Mouse (Mus musculus) heart, adult 2 months (tissue): ENCODE measurements at regions not wholly inside any gene's neighbourhood (a gene's known extent, or its start where the extent isn't known, plus 50 kb on each side); places are given as distances from the start of the nearest gene placed in this dataset.

Source experiments
- DNase-seq, 2 experiments: peaks; one replicate each; pipeline ENCODE4 v3.0.0; 2021
- H3K27ac ChIP-seq: fragments of 200-600 bp; 2 replicates; pipeline ENCODE4 v1.8.1; 2022
- H3K27me3 ChIP-seq: fragments of 200-500 bp; 2 replicates; pipeline ENCODE4 v1.6.1; 2012; ENCODE audit warnings: mild to moderate bottlenecking, low read length, inconsistent platforms, mixed read lengths; ENCODE audit not compliant: control insufficient read depth, insufficient read depth
- H3K36me3 ChIP-seq: fragments of 200-500 bp; 2 replicates; pipeline ENCODE4 v1.6.1; 2012; ENCODE audit warnings: low read length, inconsistent platforms; ENCODE audit not compliant: control insufficient read depth, insufficient read depth
- H3K4me1 ChIP-seq: fragments of 200-500 bp; 2 replicates; pipeline ENCODE4 v1.6.1; 2011; ENCODE audit warnings: low read length; ENCODE audit not compliant: control insufficient read depth, insufficient read depth
- H3K4me3 ChIP-seq: fragments of 200-600 bp; 2 replicates; pipeline ENCODE4 v1.8.1; 2022
- H3K79me2 ChIP-seq: fragments of 200-500 bp; replicated peaks from 2 replicates; pipeline ENCODE4 v1.6.1; 2012; ENCODE audit warnings: mild to moderate bottlenecking, inconsistent platforms, low read length, moderate library complexity, mixed read lengths; ENCODE audit not compliant: control insufficient read depth, insufficient read depth
- H3K9ac ChIP-seq: fragments of 200-500 bp; 2 replicates; pipeline ENCODE4 v1.6.1; 2012; ENCODE audit warnings: low read depth, mild to moderate bottlenecking, control low read depth, inconsistent platforms, low read length, mixed read lengths
- CTCF ChIP-seq: fragments of 200-600 bp; IDR thresholded peaks from 2 replicates; pipeline ENCODE4 v1.8.1; 2022; ENCODE audit warnings: antibody characterized with exemption, mild to moderate bottlenecking, moderate library complexity
- EP300 ChIP-seq: fragments of 200-500 bp; IDR thresholded peaks from 2 replicates; pipeline ENCODE4 v1.6.1; 2011; ENCODE audit warnings: low read depth, low read length, control low read depth; ENCODE audit not compliant: insufficient read depth
- POLR2A ChIP-seq: fragments of 200-500 bp; IDR thresholded peaks from 2 replicates; pipeline ENCODE4 v1.6.1; 2011; ENCODE audit warnings: mild to moderate bottlenecking, low read depth, low read length, control low read depth; ENCODE audit not compliant: insufficient read depth
- WGBS: fragments of 180-500 bp; shearing (Covaris S2); methylation state at CpG from one replicate; pipeline ENCODE4 v1.1.7; 2018; 5-methylcytosine and 5-hydroxymethylcytosine counted together
- intact Hi-C: fragments of 180-260 bp; cut with DNase I; formaldehyde crosslinking; loops from one replicate; pipeline ENCODE4 v1.15.1; 2025

DNA sequence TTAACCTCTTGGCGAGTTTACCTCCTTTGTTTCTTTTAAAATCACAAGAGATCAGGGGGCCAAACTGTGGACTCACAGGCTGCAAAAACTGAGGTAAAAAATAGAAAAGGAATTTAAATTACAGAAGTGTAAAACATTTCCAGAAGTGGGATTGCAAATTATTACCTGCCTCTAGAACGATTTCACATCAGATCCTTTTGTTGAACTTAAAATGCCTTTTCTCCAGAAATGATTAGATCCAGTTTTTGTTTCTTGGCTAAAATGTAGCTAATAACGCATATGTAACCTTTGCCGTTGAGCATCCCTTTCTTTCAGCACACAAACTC lies 108.8 kb upstream of the Zeb2 start:
- Histone ChIP-seq H3K27ac (no peak overlapping the region), H3K79me2 (no peaks in the 10 kb centered on the region), H3K4me3 (no peak overlapping the region), H3K9ac (no peak overlapping the region), H3K36me3 (no peaks in the 10 kb centered on the region), H3K4me1 (no peaks in the 10 kb centered on the region), H3K27me3 (no peaks in the 10 kb centered on the region)
- TF ChIP-seq POLR2A (no peak), EP300 (no peak), CTCF (no peak)
- intact Hi-C loops, result no loop called here
- WGBS, result 83% methylated on average over 4 of the region's 4 CpGs
- DNase-seq, result no peak

- intact Hi-C loops, result no loop called here
- TF ChIP-seq EP300 (no peak), POLR2A (no peak), CTCF (no peak)
- H3K27me3 ChIP-seq, result no peaks in the 10 kb centered on the region
- H3K36me3 ChIP-seq, result no peaks in the 10 kb centered on the region
- H3K79me2 ChIP-seq, result no peaks in the 10 kb centered on the region
- no peak overlapping the region for H3K9ac ChIP-seq
- no peak overlapping the region for H3K4me3 ChIP-seq
- H3K4me1 ChIP-seq, result no peaks in the 10 kb centered on the region
- no peak for DNase-seq
- H3K27ac ChIP-seq, result no peak overlapping the region
- WGBS, result 79% methylated on average over 9 of the region's 9 CpGs
Measured at GRCm38 (mm10) chr2:45225364-45226044, 108.3 kb upstream of the Zeb2 start.

GRCm38 (mm10) chr2:45222213-45222612 lies 105.0 kb upstream of the Zeb2 start:
- Histone ChIP-seq H3K36me3 (no peaks in the 10 kb centered on the region), H3K27ac (no peak overlapping the region), H3K4me1 (no peaks in the 10 kb centered on the region), H3K4me3 (no peak overlapping the region), H3K27me3 (no peaks in the 10 kb centered on the region), H3K9ac (no peak overlapping the region), H3K79me2 (no peaks in the 10 kb centered on the region)
- TF ChIP-seq POLR2A (no peak), EP300 (no peak), CTCF (no peak)
- whole genome bisulfite sequencing, result 64% methylated on average over 13 of the region's 13 CpGs
- no peak for DNase-seq
- intact Hi-C loops, result no loop called here

- TF ChIP-seq POLR2A (no peak), CTCF (no peak), EP300 (no peak)
- Histone ChIP-seq H3K79me2 (no peaks in the 10 kb centered on the region), H3K4me1 (no peaks in the 10 kb centered on the region), H3K27me3 (no peaks in the 10 kb centered on the region), H3K4me3 (no peak overlapping the region), H3K27ac (no peak overlapping the region), H3K9ac (no peak overlapping the region), H3K36me3 (no peaks in the 10 kb centered on the region)
- WGBS, result 48% methylated on average over 5 of the region's 5 CpGs
- DNase-seq, result peak in 1 of 2 experiments; percentile 26
- intact Hi-C loops, result no loop called here
Measured at GRCm38 (mm10) chr2:45219851-45220250, 102.7 kb upstream of the Zeb2 start.

- no peak overlapping the region for H3K4me3 ChIP-seq
- 65% methylated on average over 2 of the region's 2 CpGs for WGBS
- intact Hi-C loops, result no loop called here
- H3K4me1 ChIP-seq, result no peaks in the 10 kb centered on the region
- TF ChIP-seq CTCF, result no peak
- TF ChIP-seq POLR2A, result no peak
- no peak for TF ChIP-seq EP300
- H3K79me2 ChIP-seq, result no peaks in the 10 kb centered on the region
- H3K36me3 ChIP-seq, result no peaks in the 10 kb centered on the region
- H3K9ac ChIP-seq, result no peak overlapping the region
- no peaks in the 10 kb centered on the region for H3K27me3 ChIP-seq
- no peak for DNase-seq
- H3K27ac ChIP-seq, result no peak overlapping the region
Measured at GRCm38 (mm10) chr2:45212833-45213232, 95.6 kb upstream of the Zeb2 start.

- WGBS, result 91% methylated on average over 6 of the region's 6 CpGs
- H3K4me3 ChIP-seq, result no peak overlapping the region
- H3K27ac ChIP-seq, result no peak overlapping the region
- no peaks in the 10 kb centered on the region for H3K4me1 ChIP-seq
- intact Hi-C loops, result no loop called here
- no peaks in the 10 kb centered on the region for H3K79me2 ChIP-seq
- no peak overlapping the region for H3K9ac ChIP-seq
- no peak for TF ChIP-seq EP300
- TF ChIP-seq POLR2A, result no peak
- no peak for TF ChIP-seq CTCF
- no peaks in the 10 kb centered on the region for H3K27me3 ChIP-seq
- DNase-seq, result no peak
- H3K36me3 ChIP-seq, result no peaks in the 10 kb centered on the region
Measured at GRCm38 (mm10) chr2:45208526-45208925, 91.3 kb upstream of the Zeb2 start.
